Mouse (Mus musculus) ES-CJ7 (cell line): ENCODE data around the gene Xpot.
A peak's percentile ranks its signal among the peaks of the same experiment; 100 is the strongest.

Experiments
- DNase-seq: peaks from one replicate; pipeline ENCODE4 v3.0.0; 2011; ENCODE audit warnings: low read depth, low spot score

Gene Xpot

DNA sequence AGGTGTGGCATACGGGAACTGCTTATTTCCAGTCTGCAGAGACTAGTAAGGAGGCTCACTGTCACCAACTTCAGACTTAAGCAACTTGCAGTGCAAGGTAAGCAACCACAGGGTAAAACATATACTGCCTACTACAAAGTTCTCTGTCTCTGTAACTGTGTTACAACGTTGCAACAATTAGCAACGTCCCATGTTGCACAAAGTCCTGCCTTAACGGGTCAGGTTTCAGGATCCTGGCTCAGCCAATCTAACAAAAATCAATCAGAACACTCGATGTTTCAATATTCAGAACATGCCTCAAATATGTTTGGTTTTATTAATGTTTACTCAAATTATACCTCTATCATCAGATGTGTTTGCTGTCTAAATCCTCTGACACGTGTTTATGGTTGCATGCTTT, 3.7 kb downstream of the Xpot start:
- DNase-seq, result no peak

DNA sequence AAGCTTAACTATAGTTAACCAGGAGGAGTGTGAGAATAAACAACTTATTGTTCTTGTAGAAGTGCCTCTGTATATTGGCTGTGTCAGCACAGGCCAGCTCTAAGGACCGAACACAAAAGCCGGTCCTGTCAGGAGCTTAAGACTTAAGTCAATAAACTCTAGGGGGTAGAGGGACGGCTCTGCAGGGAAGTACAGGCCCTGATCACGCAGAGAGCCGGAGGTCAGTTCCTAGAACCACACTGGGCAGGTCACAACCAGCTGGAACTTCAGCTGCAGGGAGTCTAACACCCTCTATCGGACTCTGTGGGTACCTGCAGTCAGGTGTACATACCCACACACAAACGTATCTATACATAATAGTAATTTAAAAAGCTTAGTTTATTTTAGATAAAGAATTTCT, 10.2 kb downstream of the Xpot start:
- no peak for DNase-seq

DNA sequence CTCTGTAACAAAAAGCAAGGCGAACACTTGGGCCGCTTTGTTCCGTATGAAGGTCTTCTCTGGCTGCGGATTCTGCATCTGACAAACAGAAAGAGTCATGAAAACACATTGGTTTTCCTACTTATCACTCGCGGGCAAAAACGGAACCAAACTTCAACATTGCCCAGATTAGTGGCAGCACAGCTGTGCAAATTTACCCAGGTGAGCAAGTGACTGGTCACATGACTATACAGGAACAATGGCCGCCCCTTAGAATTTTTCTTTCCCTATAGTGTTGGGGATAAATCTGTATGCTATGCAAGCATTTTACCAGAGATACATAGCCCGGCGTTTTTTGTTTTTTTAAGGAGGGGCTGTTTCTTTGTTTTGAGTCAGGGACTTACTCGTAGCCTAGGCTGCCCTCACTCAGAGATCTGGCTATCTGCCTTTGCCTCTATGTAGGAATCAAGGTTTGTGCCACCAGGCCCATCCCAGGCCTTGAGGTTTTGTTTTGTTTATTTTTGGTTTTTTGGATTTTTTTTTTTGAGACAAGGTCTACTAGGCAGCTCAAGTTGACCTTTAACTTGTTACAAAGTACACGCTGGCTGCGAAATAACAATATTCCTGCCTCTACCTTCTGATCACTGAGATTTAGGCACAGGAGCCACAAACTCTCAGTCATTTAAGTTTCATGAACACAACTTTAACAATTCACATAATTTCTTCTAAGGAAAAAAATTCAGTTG, 10.8 kb downstream of the Xpot start:
- DNase-seq, result no peak

DNA sequence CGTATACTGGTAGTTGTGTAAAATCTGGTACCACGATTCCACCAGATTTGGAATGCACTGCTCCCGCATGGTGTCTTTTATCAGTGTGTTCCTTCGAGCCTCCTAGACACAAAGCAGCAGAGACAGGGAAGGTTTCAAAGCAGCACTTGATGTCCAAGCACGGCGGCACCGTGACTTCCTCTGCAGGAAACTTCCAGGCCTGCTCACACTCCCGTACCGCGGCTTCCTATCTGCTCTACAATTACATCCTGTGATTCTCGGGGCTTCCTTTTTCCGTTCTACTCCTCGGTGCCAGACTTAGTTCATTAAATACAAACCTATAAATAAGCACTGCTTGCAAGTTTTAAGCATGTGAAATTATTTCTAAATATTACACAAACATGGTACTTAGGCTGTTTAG, 12.6 kb downstream of the Xpot start:
- DNase-seq, result no peak

GRCm38 (mm10) chr10:121612448-121612847, 13.7 kb downstream of the Xpot start:
- no peak for DNase-seq

DNA sequence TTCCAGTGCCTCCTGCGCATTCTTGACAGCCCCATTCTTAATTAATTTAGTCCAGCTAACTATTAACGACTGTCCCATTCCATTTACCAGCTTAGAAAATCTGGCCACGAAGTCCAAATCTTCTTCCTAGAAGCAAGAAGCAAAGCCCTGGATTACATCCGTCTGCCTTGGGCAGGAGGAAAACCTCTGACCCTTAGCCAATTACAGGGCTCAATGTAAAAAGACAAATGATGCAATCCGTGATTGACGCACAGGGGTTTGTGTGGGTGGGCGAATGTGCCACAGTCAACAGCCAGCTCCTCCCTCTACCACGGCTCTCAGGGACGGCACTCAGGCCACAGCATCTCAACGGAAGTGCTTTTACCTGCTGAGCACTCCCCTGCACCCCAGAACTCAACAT, 14.5 kb downstream of the Xpot start:
- DNase-seq, result no peak

GRCm38 (mm10) chr10:121608177-121608576, 18.0 kb downstream of the Xpot start:
- DNase-seq, result no peak

DNA sequence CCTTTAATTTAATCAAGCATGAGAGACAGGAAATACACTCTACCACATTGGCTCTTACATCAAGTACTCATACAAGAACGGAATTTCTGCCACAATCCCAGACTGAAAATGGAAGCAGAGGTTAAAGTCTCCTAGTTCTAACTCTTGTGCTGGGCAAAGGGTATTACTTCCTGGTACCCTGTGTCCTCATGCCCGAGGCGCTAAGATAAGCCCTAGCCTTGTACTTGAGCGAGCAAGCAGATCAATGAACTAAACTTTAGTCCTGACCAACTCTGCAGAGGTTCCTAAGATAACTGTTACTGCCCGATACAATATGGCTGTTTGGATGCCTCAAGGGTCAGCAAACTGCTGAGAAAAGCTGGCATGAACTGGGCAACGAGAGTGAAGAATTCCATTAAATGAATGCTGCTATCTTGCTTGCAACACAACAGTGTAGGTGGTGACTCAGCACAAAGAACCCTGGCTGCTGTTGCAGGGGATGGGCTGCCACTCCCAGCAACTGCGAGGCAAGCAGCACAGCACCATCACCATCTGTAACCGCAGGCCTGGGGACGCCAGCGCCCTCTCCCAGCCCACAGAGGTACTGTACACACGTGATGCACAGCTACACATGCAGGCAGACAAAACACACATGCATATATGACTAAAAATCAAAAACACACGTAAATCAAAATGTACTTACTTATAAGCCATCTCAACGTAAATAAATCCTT, 21.3 kb downstream of the Xpot start:
- DNase-seq, result peak; percentile 51

GRCm38 (mm10) chr10:121603556-121603955, 22.6 kb downstream of the Xpot start:
- no peak for DNase-seq

GRCm38 (mm10) chr10:121601272-121601671, 24.9 kb downstream of the Xpot start:
- no peak for DNase-seq

GRCm38 (mm10) chr10:121596580-121596979, 29.6 kb downstream of the Xpot start:
- DNase-seq, result no peak

GRCm38 (mm10) chr10:121591106-121591505, 35.0 kb downstream of the Xpot start:
- no peak for DNase-seq

GRCm38 (mm10) chr10:121587371-121587840, 38.7 kb downstream of the Xpot start:
- no peak for DNase-seq

DNA sequence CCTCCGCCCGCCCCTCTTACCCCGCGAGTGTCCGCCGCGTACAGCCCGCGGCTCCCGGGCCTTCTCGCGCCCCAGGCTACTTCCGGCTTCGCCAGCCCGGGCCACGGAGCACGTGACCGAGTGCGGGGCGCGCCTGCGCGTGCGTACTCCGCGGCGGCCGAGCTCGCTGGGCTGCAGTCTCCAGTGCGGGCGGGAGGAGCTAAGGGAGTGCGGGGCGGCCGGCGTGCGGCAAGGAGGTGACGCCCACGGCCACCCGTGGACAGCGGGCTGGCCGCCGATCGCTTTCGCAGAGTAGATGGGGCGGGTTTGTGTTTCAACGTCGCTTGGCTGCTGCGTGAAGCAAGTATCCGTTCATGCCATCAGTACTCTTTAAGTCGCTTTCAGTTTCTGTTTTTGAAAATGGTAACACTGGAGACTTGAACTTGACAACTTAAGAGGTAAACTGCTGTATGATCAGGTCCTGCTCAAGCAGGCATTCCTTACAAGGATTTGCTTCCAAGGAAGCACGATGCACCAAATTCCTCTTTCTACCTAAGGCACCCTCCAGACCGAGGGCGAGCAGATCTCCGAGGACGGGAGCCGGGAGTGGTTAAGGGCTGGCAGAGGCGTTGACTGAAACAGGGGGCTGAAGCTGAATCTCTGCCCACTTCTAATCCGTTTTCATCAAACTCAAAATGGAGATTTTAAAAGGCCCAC, 39.3 kb downstream of the Xpot start, which contains the start of gene Tbk1:
Gene Tbk1 (minus strand): TSS at position 113 of the 696 bp plus-strand sequence.
- DNase-seq, result peak; percentile 86

- no peak for DNase-seq
These were observed 40.1 kb downstream of the Xpot start for GRCm38 (mm10) chr10:121585791-121586642.

- no peak for DNase-seq
These were observed 40.9 kb downstream of the Xpot start for GRCm38 (mm10) chr10:121585056-121585790.

DNA sequence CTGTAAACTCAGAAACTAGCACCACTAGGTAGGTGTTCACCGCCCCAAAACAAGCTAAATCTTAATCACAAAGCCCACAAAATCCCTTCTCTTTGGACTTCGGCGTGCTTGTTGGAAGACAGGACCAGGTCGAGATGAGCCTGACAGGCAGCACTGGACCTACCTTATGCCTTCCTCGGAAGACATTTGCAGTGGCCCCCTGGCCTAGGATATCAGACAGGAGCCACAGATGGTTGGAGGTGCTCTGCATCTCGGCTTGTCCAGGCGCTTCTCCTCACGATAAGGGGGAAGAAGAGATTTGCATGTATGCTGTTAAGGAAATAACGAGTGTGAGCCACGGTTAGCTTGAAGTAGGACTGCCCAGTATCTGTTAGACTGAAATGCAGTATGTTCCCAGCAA, 42.1 kb downstream of the Xpot start:
- DNase-seq, result no peak

DNA sequence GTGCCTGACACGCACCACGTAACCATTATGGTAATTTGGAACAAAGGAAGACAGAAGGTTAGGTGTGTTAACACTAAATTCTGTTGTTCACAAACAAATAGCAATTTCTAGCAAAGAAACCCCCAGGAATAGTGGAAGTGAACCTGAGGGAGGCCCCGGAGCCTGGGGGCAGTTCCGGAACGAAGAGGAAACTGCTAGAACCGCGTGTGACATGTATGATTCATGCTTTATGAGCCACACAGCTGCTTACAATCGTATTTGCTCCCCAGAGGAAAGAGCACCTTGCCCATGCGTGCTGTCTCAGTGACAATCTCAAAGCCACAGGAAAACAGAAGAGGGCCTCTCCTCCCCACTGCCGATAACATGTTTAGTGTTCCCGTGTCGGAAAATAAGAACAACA, 43.1 kb downstream of the Xpot start:
- DNase-seq, result no peak

- no peak for DNase-seq
These were observed 43.8 kb downstream of the Xpot start for GRCm38 (mm10) chr10:121582287-121582686.

DNA sequence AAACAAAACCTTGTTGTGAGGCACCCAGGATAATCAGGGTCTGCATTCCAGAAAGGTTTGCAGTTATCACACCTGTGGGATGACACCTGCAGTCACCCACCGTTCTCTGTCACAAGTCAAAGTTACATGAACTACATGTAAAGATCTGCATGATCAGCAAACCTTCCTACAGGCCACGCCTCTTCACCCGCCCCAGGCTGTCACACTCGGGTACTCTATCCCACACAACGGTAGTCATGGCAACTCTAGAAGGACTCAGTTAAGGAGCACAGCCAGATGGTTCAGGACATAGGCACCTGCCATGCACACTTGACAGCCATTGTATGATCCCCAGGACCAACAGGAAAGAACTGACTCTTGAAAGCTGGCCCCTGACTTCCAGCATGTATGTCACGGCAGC, 44.7 kb downstream of the Xpot start:
- peak; percentile 28 for DNase-seq

GRCm38 (mm10) chr10:121580381-121580780, 45.8 kb downstream of the Xpot start:
- DNase-seq, result no peak
